Mouse (Mus musculus): ENCODE measurements around the gene Pabpc4. TPM values are rescaled to one million over a fixed set of nuclear protein-coding genes. Genes with fewer than 3 reads are reported as not detected.

Gene Pabpc4
- 175 TPM for polyA plus RNA-seq (2012; fragmentation: generic; extraction: Trizol)
- long read RNA-seq, experiment 1, partial matches to known transcripts = 16 of 19 reads
- long read RNA-seq, experiment 1, other reads (novel, unspliced or antisense) = 2 of 19 reads
- long read RNA-seq, experiment 2, transcript Pabpc4-204 (14 exons, 3,111 nt) = minor isoform, 6 of 81 reads
- long read RNA-seq, experiment 2, transcript Pabpc4-203 (15 exons, 3,050 nt) = minor isoform, 6 of 81 reads
- long read RNA-seq, experiment 2, transcript Pabpc4-202 (15 exons, 3,019 nt) = major isoform, 40 of 81 reads
- long read RNA-seq, experiment 2, partial matches to known transcripts = 16 of 81 reads
- long read RNA-seq, experiment 2, other reads (novel, unspliced or antisense) = 13 of 81 reads

DNA sequence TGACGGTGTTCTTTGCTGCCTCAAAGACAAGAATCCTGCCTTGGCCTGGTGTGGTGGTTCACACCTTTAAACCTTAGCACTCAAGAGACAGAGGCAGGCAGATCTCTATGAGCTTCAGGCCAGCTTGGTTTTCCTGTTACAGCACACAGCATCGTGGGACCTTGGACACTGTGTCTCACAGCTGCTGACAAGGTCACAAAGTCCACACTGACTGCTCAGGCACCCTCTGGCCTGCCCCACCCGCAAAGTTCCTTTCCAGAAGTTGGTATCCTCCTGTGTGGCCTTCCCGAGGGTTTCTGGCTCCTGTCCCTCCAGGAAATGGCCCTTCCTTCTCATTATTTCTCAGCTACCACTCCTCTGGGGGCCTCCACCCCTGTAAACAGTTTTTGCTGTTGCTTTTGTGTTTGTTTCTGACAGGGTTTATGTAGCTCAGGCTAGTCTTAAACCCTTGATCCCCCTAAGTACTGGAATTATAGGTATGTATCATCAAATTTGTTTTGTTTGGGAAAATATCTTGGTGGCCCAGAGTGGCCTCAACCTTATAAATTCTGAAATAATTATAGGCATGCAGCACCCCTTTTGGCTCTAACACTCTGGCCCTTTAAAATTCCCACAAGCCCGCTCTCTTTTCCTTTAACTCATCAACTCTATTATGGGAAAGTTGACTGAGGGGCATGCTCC lies at the start of gene Pabpc4:
TSS of gene Pabpc4 (plus strand) at position 631 of the 681 bp plus-strand sequence.
- H3K36me3 ChIP-seq (ENCODE audit: control insufficient read depth, insufficient read depth) = no peaks in the 10 kb centered on the region
- H3ac ChIP-seq (ENCODE audit: control insufficient read depth, insufficient read length, low read depth) = no peak within 1 kb of the TSS
- no peaks in the 10 kb centered on the region for H3K79me3 ChIP-seq (ENCODE audit: low read depth)
- H3K79me2 ChIP-seq (ENCODE audit: control insufficient read depth, insufficient read depth) = no peaks in the 10 kb centered on the region
- peaks cover 24% of the 10 kb centered on the region for H3K27me3 ChIP-seq (ENCODE audit: control insufficient read depth, insufficient read depth, insufficient read length)
- TF ChIP-seq CTCF (IDR thresholded peaks at IDR 0.05; ENCODE audit: control insufficient read depth, insufficient read depth, insufficient read length) (no peak), USF1 (IDR thresholded peaks at IDR 0.05; ENCODE audit: low read depth) (no peak), CEBPB (IDR thresholded peaks at IDR 0.05; ENCODE audit: low read depth) (no peak), MAX (IDR thresholded peaks at IDR 0.05) (no peak), FOSL1 (IDR thresholded peaks at IDR 0.05; ENCODE audit: insufficient read depth, low read length, poor library complexity, severe bottlenecking) (no peak), MYOD1 (IDR thresholded peaks at IDR 0.05; ENCODE audit: control insufficient read depth, insufficient read length, low read depth) (no peak), MYOG (IDR thresholded peaks at IDR 0.05; ENCODE audit: control insufficient read depth, extremely low read depth, insufficient read length) (no peak)
- H3K4me3 ChIP-seq (ENCODE audit: insufficient read depth, poor library complexity, severe bottlenecking) = no peak within 1 kb of the TSS

DNA sequence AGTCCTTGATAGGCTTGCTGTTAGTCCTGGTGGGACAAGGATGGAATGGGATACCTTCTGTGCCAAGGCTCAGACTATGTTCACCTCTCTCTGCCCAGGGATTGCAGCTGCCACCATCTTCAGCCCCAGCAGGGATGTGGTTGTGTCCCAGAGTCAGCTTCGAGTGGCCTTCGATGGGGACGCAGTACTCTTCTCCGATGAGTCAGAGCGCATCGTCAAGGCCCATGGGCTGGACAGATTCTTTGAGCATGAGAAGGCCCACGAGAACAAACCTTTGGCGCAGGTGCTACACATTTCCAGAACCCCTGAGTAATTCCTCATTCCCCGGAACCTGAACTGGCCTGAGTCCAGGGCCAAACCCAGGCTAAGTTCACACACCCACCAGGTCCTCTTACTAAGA lies 48.2 kb upstream of the Pabpc4 start:
- Histone ChIP-seq H3K79me3 (ENCODE audit: low read depth) (no peaks in the 10 kb centered on the region), H3K79me2 (ENCODE audit: control insufficient read depth, insufficient read depth) (no peaks in the 10 kb centered on the region), H3ac (ENCODE audit: control insufficient read depth, insufficient read length, low read depth) (no peak overlapping the region), H3K4me3 (ENCODE audit: insufficient read depth, poor library complexity, severe bottlenecking) (no peak overlapping the region), H3K27me3 (ENCODE audit: control insufficient read depth, insufficient read depth, insufficient read length) (peaks cover 48% of the 10 kb centered on the region), H3K36me3 (ENCODE audit: control insufficient read depth, insufficient read depth) (no peaks in the 10 kb centered on the region)
- TF ChIP-seq CEBPB (IDR thresholded peaks at IDR 0.05; ENCODE audit: low read depth) (no peak), USF1 (IDR thresholded peaks at IDR 0.05; ENCODE audit: low read depth) (no peak), MYOD1 (IDR thresholded peaks at IDR 0.05; ENCODE audit: control insufficient read depth, insufficient read length, low read depth) (no peak), MYOG (IDR thresholded peaks at IDR 0.05; ENCODE audit: control insufficient read depth, extremely low read depth, insufficient read length) (no peak), FOSL1 (IDR thresholded peaks at IDR 0.05; ENCODE audit: insufficient read depth, low read length, poor library complexity, severe bottlenecking) (no peak), MAX (IDR thresholded peaks at IDR 0.05) (no peak), CTCF (IDR thresholded peaks at IDR 0.05; ENCODE audit: control insufficient read depth, insufficient read depth, insufficient read length) (no peak)

DNA sequence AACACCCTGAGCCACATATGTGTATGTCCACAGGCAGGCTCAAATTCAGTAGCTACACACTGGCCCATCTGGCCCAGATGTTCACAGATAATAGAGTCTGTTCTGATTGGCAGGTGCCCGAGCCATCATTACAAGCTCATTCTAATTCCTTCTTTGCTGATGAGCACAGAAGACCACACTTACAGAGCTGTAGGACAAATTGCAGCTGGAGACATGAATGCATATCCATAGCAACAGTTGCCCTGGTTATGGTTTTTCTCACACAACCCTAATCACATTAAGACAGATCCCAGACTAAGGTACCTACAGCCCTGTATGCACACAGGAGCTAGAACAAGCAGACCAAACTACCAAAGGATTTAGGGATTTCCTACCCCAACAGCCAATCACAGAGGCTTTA lies 46.8 kb upstream of the Pabpc4 start:
- peaks cover 39% of the 10 kb centered on the region for H3K27me3 ChIP-seq (ENCODE audit: control insufficient read depth, insufficient read depth, insufficient read length)
- no peaks in the 10 kb centered on the region for H3K36me3 ChIP-seq (ENCODE audit: control insufficient read depth, insufficient read depth)
- no peaks in the 10 kb centered on the region for H3K79me2 ChIP-seq (ENCODE audit: control insufficient read depth, insufficient read depth)
- no peaks in the 10 kb centered on the region for H3K79me3 ChIP-seq (ENCODE audit: low read depth)
- no peak overlapping the region for H3K4me3 ChIP-seq (ENCODE audit: insufficient read depth, poor library complexity, severe bottlenecking)
- no peak overlapping the region for H3ac ChIP-seq (ENCODE audit: control insufficient read depth, insufficient read length, low read depth)
- TF ChIP-seq MYOD1 (IDR thresholded peaks at IDR 0.05; ENCODE audit: control insufficient read depth, insufficient read length, low read depth) (no peak), MYOG (IDR thresholded peaks at IDR 0.05; ENCODE audit: control insufficient read depth, extremely low read depth, insufficient read length) (no peak), MAX (IDR thresholded peaks at IDR 0.05) (no peak), FOSL1 (IDR thresholded peaks at IDR 0.05; ENCODE audit: insufficient read depth, low read length, poor library complexity, severe bottlenecking) (no peak), CEBPB (IDR thresholded peaks at IDR 0.05; ENCODE audit: low read depth) (no peak), USF1 (IDR thresholded peaks at IDR 0.05; ENCODE audit: low read depth) (no peak), CTCF (IDR thresholded peaks at IDR 0.05; ENCODE audit: control insufficient read depth, insufficient read depth, insufficient read length) (no peak)

DNA sequence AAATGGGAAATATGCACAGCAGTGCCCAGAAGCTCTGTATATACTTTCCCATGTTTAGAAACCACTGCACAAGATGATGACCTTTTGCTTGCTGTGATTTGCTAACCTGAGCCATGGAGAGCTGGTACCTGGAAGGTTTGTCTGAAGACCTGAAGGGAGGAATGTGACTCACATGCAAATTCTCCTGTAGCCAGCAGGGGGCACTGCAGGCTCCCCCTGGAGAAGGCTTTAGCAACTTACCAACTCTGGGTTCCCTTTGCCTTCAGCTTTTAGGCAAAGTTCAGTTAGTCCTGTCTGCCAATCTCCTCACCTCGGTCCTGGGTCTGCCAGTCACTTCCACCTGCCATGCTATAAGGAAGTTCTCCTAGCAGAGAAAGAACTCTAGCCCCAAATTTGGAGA lies 45.4 kb upstream of the Pabpc4 start:
- no peak overlapping the region for H3ac ChIP-seq (ENCODE audit: control insufficient read depth, insufficient read length, low read depth)
- H3K4me3 ChIP-seq (ENCODE audit: insufficient read depth, poor library complexity, severe bottlenecking) = no peak overlapping the region
- peaks cover 27% of the 10 kb centered on the region for H3K27me3 ChIP-seq (ENCODE audit: control insufficient read depth, insufficient read depth, insufficient read length)
- no peaks in the 10 kb centered on the region for H3K36me3 ChIP-seq (ENCODE audit: control insufficient read depth, insufficient read depth)
- no peaks in the 10 kb centered on the region for H3K79me2 ChIP-seq (ENCODE audit: control insufficient read depth, insufficient read depth)
- H3K79me3 ChIP-seq (ENCODE audit: low read depth) = no peaks in the 10 kb centered on the region
- TF ChIP-seq USF1 (IDR thresholded peaks at IDR 0.05; ENCODE audit: low read depth) = no peak
- no peak for TF ChIP-seq FOSL1 (IDR thresholded peaks at IDR 0.05; ENCODE audit: insufficient read depth, low read length, poor library complexity, severe bottlenecking)
- no peak for TF ChIP-seq MAX (IDR thresholded peaks at IDR 0.05)
- TF ChIP-seq MYOG (IDR thresholded peaks at IDR 0.05; ENCODE audit: control insufficient read depth, extremely low read depth, insufficient read length) = no peak
- TF ChIP-seq CTCF (IDR thresholded peaks at IDR 0.05; ENCODE audit: control insufficient read depth, insufficient read depth, insufficient read length) = no peak
- TF ChIP-seq CEBPB (IDR thresholded peaks at IDR 0.05; ENCODE audit: low read depth) = no peak
- no peak for TF ChIP-seq MYOD1 (IDR thresholded peaks at IDR 0.05; ENCODE audit: control insufficient read depth, insufficient read length, low read depth)

DNA sequence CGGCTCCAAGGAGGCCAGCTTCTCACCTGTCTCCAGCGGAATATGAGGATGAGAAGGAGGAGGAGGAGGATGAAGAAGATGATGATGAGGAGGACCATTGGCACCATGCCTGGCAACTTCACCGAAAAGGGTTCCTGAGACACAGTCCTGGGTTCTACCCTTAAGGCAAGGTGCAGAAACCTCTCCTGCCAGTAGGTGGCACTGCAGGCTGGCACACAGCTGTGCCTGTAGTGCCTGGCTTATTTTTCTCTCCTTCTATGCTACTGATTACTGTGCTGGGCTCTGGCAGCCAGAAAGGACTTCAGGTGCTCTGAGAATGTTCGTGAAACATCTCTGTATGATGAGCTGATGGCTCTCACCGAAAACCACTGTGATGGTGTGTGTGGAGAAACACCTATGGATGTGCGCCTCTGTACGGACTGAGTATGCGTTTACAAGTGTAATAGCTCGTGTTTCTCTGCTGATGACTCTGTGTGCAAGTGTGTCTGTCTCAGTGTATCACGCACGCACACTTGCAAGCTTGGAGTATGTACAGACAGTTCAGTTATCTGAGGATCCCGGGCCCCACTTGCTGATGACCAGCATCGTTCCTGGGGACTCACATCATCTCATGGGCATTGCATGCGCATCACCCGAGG lies 42.3 kb upstream of the Pabpc4 start:
- TF ChIP-seq MYOG (IDR thresholded peaks at IDR 0.05; ENCODE audit: control insufficient read depth, extremely low read depth, insufficient read length) (no peak), CTCF (IDR thresholded peaks at IDR 0.05; ENCODE audit: control insufficient read depth, insufficient read depth, insufficient read length) (peak; percentile 89)
- H3K79me2 ChIP-seq (ENCODE audit: control insufficient read depth, insufficient read depth) = no peaks in the 10 kb centered on the region
- H3ac ChIP-seq (ENCODE audit: control insufficient read depth, insufficient read length, low read depth) = no peak overlapping the region

More for the DNA sequence above, 42.3 kb upstream of the Pabpc4 start:
- H3K36me3 ChIP-seq (ENCODE audit: control insufficient read depth, insufficient read depth) = no peaks in the 10 kb centered on the region
- H3K4me3 ChIP-seq (ENCODE audit: insufficient read depth, poor library complexity, severe bottlenecking) = no peak overlapping the region
- peaks cover 10% of the 10 kb centered on the region for H3K27me3 ChIP-seq (ENCODE audit: control insufficient read depth, insufficient read depth, insufficient read length)
- no peaks in the 10 kb centered on the region for H3K79me3 ChIP-seq (ENCODE audit: low read depth)

Data from C2C12 (cell line).